22 mouse cellular contexts compared by ENCODE assay signal in genomic region chr1:153371846-153372245, GRCm38 (mm10). TPM values are rescaled to one million over a fixed set of nuclear protein-coding genes. Genes with fewer than 3 reads are reported as not detected.
DNase-seq lines count a peak whose midpoint lies in the region; ATAC-seq lines count a peak whose summit lies in the region.
"Had no signal": no experiment of that assay in that cellular context is flagged by ENCODE, and none has a peak within 500 bp of the region (broad histone marks: within the 10 kb centered on the region; RNA-seq: fewer than 3 reads in every experiment).

No protein-coding gene starts in this region.

- WGBS in embryonic facial prominence, embryonic 13.5 days = 87% methylated on average over 3 of the region's 3 CpGs
- 85% methylated on average over 3 of the region's 3 CpGs for WGBS in embryonic facial prominence, embryonic 10.5 days
- 80% methylated on average over 3 of the region's 3 CpGs for WGBS in heart, embryonic 10.5 days

- H3K27ac ChIP-seq in embryonic facial prominence, embryonic 13.5 days = 0 out of 2 replicates have a peak overlapping the region, but pooled peaks have one; percentile 1
- no peak overlapping the region for H3K27ac ChIP-seq in embryonic facial prominence, embryonic 10.5 days (replicated peaks)
- H3K27ac ChIP-seq in heart, embryonic 10.5 days = no peak overlapping the region

- no peaks in the 10 kb centered on the region for H3K9me3 ChIP-seq in embryonic facial prominence, embryonic 13.5 days
- H3K9me3 ChIP-seq in embryonic facial prominence, embryonic 10.5 days = no peaks in the 10 kb centered on the region
- H3K9me3 ChIP-seq in heart, embryonic 10.5 days = no peaks in the 10 kb centered on the region
- H3K9me3 ChIP-seq: G1E had no signal

- DNase-seq in embryonic facial prominence, embryonic 10.5 days (ENCODE audit: low spot score) = no peak
- DNase-seq in heart, adult 11 months = peak; percentile 62
- DNase-seq in heart, postnatal 14 days = no peak
- DNase-seq in heart, embryonic 10.5 days (ENCODE audit: low spot score) = peak; percentile 71
- DNase-seq in heart, postnatal 10 days = no peak
- DNase-seq in urinary bladder, postnatal 14 days (ENCODE audit: low spot score) = peak; percentile 1
- no peak for DNase-seq in urinary bladder, adult 18-20 months (ENCODE audit: low spot score in 2 of 2)
- DNase-seq: adrenal gland, adult 2 months; adrenal gland, adult 8-10 months; adrenal gland, postnatal 10 days; adrenal gland, postnatal 14 days; adrenal gland, postnatal 25 days; adrenal gland, postnatal 36 days; B cell, adult 2 months; cerebellum, adult 11 months; cerebellum, adult 11-12 months had no signal

- H3K9ac ChIP-seq in embryonic facial prominence, embryonic 13.5 days = no peak overlapping the region

- H3K4me3 ChIP-seq in embryonic facial prominence, embryonic 13.5 days = no peak overlapping the region
- no peak overlapping the region for H3K4me3 ChIP-seq in embryonic facial prominence, embryonic 10.5 days
- no peak overlapping the region for H3K4me3 ChIP-seq in heart, embryonic 10.5 days

- no peaks in the 10 kb centered on the region for H3K36me3 ChIP-seq in embryonic facial prominence, embryonic 13.5 days
- H3K36me3 ChIP-seq in embryonic facial prominence, embryonic 10.5 days (replicated peaks) = no peaks in the 10 kb centered on the region
- H3K36me3 ChIP-seq in heart, embryonic 10.5 days = no peaks in the 10 kb centered on the region
- H3K36me3 ChIP-seq: G1E had no signal

- intact Hi-C loops in heart, postnatal 14 days (cut with DNase I) = no loop called here
- intact Hi-C loops in heart, postnatal 10 days (cut with DNase I) = no loop called here

- no peaks in the 10 kb centered on the region for H3K4me1 ChIP-seq in embryonic facial prominence, embryonic 13.5 days
- peaks cover 6% of the 10 kb centered on the region for H3K4me1 ChIP-seq in embryonic facial prominence, embryonic 10.5 days
- 0 out of 2 replicates have a peak, but pooled peaks cover 7% of the 10 kb centered on the region for H3K4me1 ChIP-seq in heart, embryonic 10.5 days

- H3K4me2 ChIP-seq in embryonic facial prominence, embryonic 13.5 days = no peak overlapping the region

- no peak for ATAC-seq in embryonic facial prominence, embryonic 13.5 days (ENCODE audit: insufficient number of reproducible peaks, insufficient read depth, low FRiP score, low TSS enrichment, low read depth)
- ATAC-seq: activated CD4-positive, CD25-positive, alpha-beta regulatory T cell, adult 4 months; CD4-positive, CD25-positive, alpha-beta regulatory T cell, adult 4 months; Patski had no signal

- no peaks in the 10 kb centered on the region for H3K27me3 ChIP-seq in embryonic facial prominence, embryonic 13.5 days
- no peaks in the 10 kb centered on the region for H3K27me3 ChIP-seq in embryonic facial prominence, embryonic 10.5 days (replicated peaks; ENCODE audit: low read depth, poor library complexity, severe bottlenecking)
- no peaks in the 10 kb centered on the region for H3K27me3 ChIP-seq in heart, embryonic 10.5 days (ENCODE audit: insufficient read depth, poor library complexity, severe bottlenecking)
- H3K27me3 ChIP-seq: CH12.LX, Patski had no signal

RNA-seq across cellular contexts. Expression of gene Lamc1, which starts 39.3 kb away (rescaled TPM):
- 35.9 and 41.9 TPM in 2 replicates for polyA plus RNA-seq in embryonic facial prominence, embryonic 13.5 days (2015; fragmentation: Nextera tagmentation; extraction: Ambion mirVana)
- 26.5 and 28.4 TPM in 2 replicates for polyA plus RNA-seq in embryonic facial prominence, embryonic 10.5 days (2016; fragmentation: Nextera tagmentation; extraction: Ambion mirVana)
- 100 to 1,000 TPM; 303 to 323 TPM for total RNA-seq in heart, postnatal 14 days (2021)
- polyA plus RNA-seq in heart, embryonic 10.5 days (2016; fragmentation: Nextera tagmentation; extraction: Ambion mirVana) = 62.6 and 85.3 TPM in 2 replicates
- total RNA-seq in heart, postnatal 10 days (2021) = 100 to 1,000 TPM; 415 to 420 TPM

RNA-seq across cellular contexts. Expression of gene Shcbp1l, which starts 53.1 kb away (rescaled TPM):
- 0.36 and 0.58 TPM in 2 replicates for polyA plus RNA-seq in embryonic facial prominence, embryonic 13.5 days (2015; fragmentation: Nextera tagmentation; extraction: Ambion mirVana)
- 0.20 and 0.34 TPM in 2 replicates for polyA plus RNA-seq in embryonic facial prominence, embryonic 10.5 days (2016; fragmentation: Nextera tagmentation; extraction: Ambion mirVana)
- not detected for total RNA-seq in heart, postnatal 14 days (2021)
- 0.17 and 0.20 TPM in 2 replicates for polyA plus RNA-seq in heart, embryonic 10.5 days (2016; fragmentation: Nextera tagmentation; extraction: Ambion mirVana)
- not detected for total RNA-seq in heart, postnatal 10 days (2021)

Comparison
In these comparisons a context has a peak if more than half of its experiments do, and no peak if none do; other contexts are left out.
1. DNase-seq: peak in heart, adult 11 months (single experiment), heart, embryonic 10.5 days (single experiment) and urinary bladder, postnatal 14 days (single experiment); none in embryonic facial prominence, embryonic 10.5 days (single experiment), heart, postnatal 14 days (0 of 2), heart, postnatal 10 days (0 of 2) and urinary bladder, adult 18-20 months (0 of 2).